Mouse (Mus musculus) left cerebral cortex, adult 18-20 months (tissue): ENCODE results near the gene Zbtb20. TPM values are rescaled to one million over a fixed set of nuclear protein-coding genes. Genes with fewer than 3 reads are reported as not detected.

Source experiments
- DNase-seq, 2 experiments: peaks; one replicate each; pipeline ENCODE4 v3.0.0; 2021 to 2022; ENCODE audit warnings: low spot score in 2 of 2, mixed read lengths in 1 of 2
- long read RNA-seq, 2 experiments: library from polyadenylated mRNA; stranded (forward); transcript quantifications; one replicate each; pipeline ENCODE4 v2.0.0; 2021
- total RNA-seq, 2 experiments: library from RNA; stranded (reverse); gene quantifications; 2 replicates each; pipeline ENCODE4 v1.2.3; 2021

The Zbtb20 gene
- 10 to 100 TPM; 44.7 to 44.8 TPM for total RNA-seq
- long read RNA-seq, experiment 1, partial matches to known transcripts: 0 of 11 reads
- long read RNA-seq, experiment 1, other reads (novel, unspliced or antisense): 10 of 11 reads
- long read RNA-seq, experiment 2, partial matches to known transcripts: 3 of 10 reads
- long read RNA-seq, experiment 2, other reads (novel, unspliced or antisense): 7 of 10 reads

- no peak for DNase-seq
Measured at GRCm38 (mm10) chr16:42875852-42875980, at the start of gene Zbtb20. Zbtb20 (plus strand) TSS chr16:42875881.

GRCm38 (mm10) chr16:42835940-42836339, 39.7 kb upstream of the Zbtb20 start:
- DNase-seq: no peak

GRCm38 (mm10) chr16:42836404-42837120, 39.1 kb upstream of the Zbtb20 start:
- no peak for DNase-seq

- no peak for DNase-seq
Measured at GRCm38 (mm10) chr16:42838226-42838625, 37.5 kb upstream of the Zbtb20 start.

- DNase-seq: no peak
Measured at GRCm38 (mm10) chr16:42857564-42858183, 18.0 kb upstream of the Zbtb20 start.

GRCm38 (mm10) chr16:42859251-42859650, 16.4 kb upstream of the Zbtb20 start:
- DNase-seq: no peak

DNA sequence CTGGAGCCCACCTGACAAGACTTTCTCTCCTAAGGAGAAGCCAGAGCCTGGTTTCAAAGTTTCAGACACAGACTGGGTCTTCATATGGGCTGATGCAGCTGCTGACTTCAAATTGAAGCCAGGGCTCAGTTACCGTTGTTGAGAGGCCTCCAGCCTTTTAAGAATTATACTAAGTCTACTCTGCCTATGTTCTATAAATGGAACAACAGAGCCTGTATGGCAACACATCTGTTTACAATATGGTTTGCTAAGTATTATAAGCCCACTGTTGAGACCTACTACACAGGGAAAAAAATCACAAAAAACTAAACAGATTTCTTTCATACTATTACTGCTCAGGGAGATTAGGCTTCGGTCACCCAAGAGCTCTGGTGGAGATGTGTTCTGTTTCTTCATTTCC, 12.4 kb upstream of the Zbtb20 start:
- no peak for DNase-seq

GRCm38 (mm10) chr16:42866061-42866460, 9.6 kb upstream of the Zbtb20 start:
- no peak for DNase-seq

DNA sequence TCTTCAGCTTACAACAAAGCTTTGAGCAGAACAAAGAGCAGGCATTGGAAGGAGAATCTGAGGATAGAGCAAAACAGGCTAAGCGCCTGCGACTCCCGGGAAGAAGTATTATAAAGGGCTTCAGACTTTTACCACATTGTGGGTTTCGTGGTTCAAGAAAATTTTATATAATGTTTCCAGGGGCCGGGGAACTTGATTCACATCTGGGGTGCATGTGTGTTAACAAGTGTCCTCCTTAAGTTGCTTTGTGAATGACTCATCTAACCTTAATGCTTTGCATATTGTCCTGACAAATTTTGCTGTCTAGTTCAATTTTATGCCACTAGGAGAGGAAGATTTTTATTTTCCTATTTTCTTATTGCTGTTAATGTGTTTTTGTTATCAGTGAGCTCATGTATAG, 3.6 kb upstream of the Zbtb20 start:
- no peak for DNase-seq

DNA sequence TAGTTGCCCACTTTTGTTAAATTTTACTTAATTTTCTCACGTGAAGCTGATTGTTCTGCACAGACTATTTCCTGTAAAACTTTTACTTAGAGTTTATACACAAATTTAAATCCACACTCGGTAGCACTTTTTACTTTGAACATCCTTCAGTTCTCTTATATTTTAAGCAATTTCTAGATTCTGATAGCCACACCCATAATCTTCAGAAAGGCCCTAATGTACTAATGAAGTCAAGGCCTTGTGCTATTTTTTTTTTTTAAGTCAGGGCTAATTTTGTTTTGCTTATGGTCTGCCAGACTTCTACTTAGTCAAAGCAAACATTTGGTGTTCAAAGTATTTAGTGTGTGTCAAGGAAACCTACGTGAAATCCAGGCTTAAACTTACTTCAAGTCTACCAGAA, 1.7 kb upstream of the Zbtb20 start:
- DNase-seq: no peak

DNA sequence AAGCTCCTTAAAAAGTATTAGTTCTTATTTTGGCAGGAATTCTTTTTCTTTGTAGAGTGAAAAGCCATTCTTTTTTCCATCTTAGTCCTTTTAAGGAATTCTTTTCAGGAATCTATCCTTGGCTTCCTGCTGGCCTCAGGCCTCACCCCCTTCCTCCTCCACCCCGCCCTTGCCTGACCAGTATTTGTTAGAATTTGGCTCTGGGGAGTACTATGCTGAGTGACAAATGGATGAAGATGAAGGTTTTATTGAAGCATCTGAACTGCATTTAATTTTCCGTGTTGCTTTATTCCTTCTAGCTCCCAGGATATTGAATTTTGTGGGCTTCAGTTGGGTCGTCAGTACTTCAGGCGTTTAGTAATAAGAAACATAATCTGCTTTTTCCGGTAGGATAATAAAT, 1.2 kb upstream of the Zbtb20 start:
- peak in 1 of 2 experiments; percentile 6 for DNase-seq

DNA sequence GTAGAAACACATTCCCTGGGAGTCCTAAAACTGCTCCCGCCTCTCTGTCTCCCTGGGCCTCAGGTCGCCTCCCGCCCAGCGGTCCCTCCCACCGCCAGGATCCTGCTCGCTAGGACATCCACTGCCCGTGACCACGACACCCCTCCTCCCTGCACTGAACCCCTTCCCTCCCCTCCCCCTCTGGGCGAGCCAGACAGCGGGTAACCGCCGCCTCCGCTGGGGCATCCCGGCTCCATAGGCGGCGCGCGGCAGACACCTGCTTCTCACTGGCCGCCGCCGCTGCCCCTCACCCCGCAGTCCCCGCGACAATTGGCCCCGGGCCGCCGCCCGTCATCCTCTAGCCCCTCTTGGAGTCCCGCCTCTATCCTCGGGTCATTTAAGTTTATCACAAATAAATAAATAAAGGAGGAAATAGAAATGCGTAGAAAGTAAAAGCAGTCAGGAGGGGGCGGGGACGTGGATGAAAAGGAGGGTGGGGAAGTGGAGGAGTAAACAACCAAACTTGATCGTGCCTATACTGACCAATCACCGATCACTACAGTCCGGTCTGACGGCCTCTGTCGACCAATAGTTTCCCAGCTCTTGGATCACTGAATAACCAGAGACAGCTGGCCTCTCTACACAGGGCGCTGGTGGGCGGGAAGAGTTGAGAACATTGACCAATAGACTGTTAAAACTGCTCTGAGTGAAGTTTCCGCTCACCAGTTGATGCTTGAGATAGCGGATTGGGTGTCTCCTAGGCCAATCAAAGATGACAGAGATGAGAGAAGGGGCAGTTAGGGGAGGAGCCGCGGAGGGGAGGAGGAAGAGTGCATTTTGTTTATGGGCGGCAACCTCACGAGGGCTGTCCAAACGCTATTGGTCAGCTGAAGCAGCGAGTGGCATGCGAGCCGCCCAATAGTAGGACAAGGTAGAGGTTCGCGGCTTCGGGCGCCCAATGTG, 500 bp upstream of the Zbtb20 start:
- DNase-seq: peak; percentile 96 to 99

DNA sequence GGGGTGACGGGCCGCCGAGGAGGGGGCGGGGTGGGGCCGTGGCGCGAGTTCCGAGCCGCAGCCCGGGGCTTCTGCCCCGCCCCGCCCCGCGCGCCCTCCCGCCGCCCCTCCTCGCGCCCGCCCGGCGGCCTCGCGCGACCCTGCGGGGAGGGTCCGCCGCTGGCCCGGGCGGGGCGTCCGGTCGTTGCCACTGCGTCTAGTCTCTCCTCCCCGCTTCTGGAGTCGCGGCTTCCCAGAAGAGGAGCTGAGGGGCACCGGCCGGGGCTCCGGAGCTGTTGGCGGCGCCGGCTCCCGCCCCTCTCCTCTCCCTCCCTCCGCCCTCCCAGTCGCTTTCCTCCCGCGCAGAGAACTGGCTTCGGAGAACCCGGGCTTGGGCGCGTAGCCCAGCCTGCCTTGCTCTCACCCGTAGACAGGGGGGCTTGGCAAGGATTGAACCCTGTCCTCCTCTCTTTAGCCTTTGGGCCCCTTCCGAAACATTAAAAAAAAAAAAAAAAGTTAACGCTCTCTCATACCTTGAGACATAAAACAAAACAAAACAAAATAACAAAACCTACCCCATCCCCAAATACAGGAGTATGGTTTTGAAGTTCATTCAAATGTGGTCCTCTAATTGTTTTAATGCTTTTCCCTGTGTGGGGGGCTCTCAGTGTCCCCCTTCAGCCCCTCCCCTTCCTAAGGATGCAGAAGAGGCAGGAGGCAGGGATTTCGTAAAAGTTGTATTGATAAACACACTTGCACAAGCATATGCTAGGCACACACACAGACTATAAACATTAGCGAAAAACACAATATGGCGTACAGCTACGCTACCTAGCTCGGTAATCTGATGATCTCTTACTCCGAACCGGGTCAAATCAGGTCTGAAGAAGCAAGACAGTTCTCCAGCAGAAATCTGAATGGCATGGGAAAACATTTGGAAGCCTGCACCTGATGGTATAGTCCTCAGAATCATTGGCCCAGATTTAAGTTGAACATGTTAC, 630 bp downstream of the Zbtb20 start:
- peak; percentile 32 to 51 for DNase-seq

DNA sequence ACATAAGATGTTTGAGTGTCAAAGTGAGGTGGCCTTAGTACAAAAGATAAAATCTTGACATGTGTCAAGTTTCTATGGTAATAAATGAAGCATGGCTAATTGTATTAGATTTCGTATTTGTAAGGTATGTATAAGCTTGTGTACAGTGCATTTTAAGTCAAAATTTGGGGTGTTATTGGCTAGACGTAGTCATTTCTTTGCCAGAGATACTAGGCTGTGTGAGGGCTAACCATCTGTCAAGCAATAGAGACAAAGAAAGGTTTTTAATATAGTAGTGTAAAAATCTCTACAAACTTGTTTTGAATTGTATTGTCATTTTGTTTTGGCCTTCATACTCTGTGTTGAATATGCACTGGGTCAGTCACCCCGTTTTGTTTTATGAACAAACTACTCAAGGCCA, 4.4 kb downstream of the Zbtb20 start:
- DNase-seq: no peak

DNA sequence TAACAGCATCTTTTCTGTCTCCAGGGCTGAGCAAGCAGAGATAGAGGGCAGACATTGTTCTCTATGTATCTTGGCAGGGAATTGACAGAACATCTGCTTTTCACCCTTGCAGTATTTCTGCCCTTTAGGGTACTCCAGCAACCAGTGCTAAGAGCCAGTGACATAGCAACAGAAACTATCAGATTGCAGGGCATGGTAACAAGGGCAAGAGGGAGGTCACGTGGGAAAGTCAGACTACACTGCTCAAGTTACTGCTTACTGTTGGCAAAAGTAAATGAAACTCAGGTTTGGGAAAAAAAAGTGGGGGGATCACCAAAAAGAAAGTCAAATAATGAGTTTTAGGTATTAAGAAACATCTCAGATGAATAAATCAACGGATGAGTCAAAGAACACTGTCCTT, 9.9 kb downstream of the Zbtb20 start:
- DNase-seq: no peak

DNA sequence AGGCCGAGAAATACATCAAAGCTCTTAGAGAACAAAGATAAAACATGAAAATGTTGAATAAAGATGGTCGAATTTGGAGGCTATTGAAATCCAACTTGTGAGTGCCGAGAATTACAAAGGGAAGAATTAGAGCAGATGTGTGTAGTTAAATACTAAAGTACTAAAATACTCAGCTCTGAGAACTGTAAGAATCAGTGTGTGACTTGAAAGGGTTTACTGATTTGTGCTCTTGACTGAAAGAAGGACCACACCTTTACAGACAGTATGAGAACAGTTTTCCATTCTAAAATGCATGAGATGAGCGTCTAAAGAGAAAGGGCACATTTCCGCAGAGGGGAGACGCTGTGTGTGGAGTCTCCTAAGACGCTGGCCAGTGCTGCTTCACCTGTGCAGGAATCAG, 10.3 kb downstream of the Zbtb20 start:
- DNase-seq: no peak

GRCm38 (mm10) chr16:42897125-42897693, 21.5 kb downstream of the Zbtb20 start:
- no peak for DNase-seq

DNA sequence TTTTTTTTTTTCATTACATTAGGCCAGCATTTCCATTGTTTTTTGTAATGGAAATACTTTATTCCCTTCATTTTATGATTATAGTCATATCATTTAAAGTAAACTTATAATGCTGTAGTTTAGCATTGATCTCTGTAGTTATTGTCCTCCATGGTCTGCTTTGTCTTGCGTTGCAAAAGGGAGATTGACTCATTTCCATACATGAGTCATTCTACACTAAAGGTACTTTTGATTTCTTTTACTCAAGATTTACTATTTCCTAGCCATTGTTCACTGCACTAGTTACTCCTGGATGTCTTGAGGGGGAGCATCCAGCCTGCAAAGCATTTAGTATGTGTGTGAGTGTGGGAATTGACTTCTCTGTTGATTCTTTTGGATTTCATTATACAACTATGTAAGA, 24.6 kb downstream of the Zbtb20 start:
- DNase-seq: no peak

DNA sequence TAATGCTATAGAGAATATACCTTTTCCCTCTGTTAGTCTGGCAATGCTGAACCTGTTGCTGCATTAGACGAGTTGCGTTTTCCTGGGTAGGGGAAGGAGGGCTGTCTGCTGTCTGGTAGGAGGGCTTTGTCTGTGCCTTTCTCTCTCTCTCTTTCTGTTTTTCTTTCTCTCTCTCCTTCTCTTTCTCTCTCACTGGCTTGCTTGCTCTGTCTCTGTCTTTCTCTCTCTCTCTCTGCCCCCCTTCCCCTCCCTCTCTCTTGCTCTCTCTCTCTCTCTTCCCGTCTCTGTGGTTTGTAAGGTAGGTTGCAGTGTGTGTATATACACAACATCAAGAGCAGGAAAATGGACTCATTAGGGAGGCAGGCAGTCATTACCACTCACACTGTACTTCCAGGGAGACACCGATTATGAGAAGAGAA, 31.6 kb downstream of the Zbtb20 start:
- DNase-seq: no peak

DNA sequence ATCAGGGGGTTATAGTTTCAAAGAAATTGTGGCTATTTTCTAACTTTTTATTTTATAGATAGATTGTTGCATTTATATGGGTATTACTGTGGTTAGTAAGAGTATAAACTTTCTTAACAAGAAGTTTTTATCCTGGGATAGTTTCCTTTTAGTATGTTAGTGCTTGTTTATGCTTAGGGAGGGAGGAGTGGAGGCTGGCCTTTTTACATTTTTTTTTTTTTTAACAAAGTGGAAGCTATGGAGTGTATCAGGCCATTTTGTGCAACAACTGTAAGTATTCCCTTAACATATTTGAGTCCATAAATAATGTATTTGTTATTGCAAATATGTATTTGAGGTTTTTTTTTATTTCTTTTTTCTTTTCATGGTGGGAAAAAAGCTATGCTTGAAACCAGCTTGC, 32.7 kb downstream of the Zbtb20 start:
- DNase-seq: no peak

GRCm38 (mm10) chr16:42908896-42909295, 33.2 kb downstream of the Zbtb20 start:
- DNase-seq: no peak
